Mouse (Mus musculus) lung, adult 2 months (tissue): Measurements from ENCODE around the gene Mansc1. TPM values are rescaled to one million over a fixed set of nuclear protein-coding genes. Genes with fewer than 3 reads are reported as not detected.

Source experiments
- DNase-seq: peaks from one replicate; pipeline ENCODE4 v3.0.0; 2022
- H3K4me1 ChIP-seq: fragments of 200-500 bp; 2 replicates; pipeline ENCODE4 v1.6.1; 2011; ENCODE audit warnings: low read length; ENCODE audit not compliant: control insufficient read depth, insufficient read depth
- H3K4me3 ChIP-seq: fragments of 200-500 bp; replicated peaks from 2 replicates; pipeline ENCODE3; 2011; ENCODE audit warnings: low read depth, mild to moderate bottlenecking, control low read depth, low read length; ENCODE audit errors: extremely low read depth
- CTCF ChIP-seq: fragments of 200-500 bp; IDR thresholded peaks from 2 replicates; pipeline ENCODE4 v1.5.1; 2011; ENCODE audit warnings: mild to moderate bottlenecking, low read length, control low read depth; ENCODE audit not compliant: insufficient read depth
- POLR2A ChIP-seq: fragments of 200-500 bp; IDR thresholded peaks from 2 replicates; pipeline ENCODE4 v1.6.1; 2011; ENCODE audit warnings: low read depth, mild to moderate bottlenecking, control low read depth, low read length, borderline replicate concordance; ENCODE audit errors: extremely low read depth
- WGBS: fragments of 180-500 bp; shearing (Covaris S2); methylation state at CpG from one replicate; pipeline ENCODE4 v1.1.7; 2018; 5-methylcytosine and 5-hydroxymethylcytosine counted together
- polyA plus RNA-seq: library from polyadenylated mRNA; depleted of rRNA; stranded (reverse); fragments of >200 nt; gene quantifications from 2 replicates; pipeline ENCODE4 v1.2.3, GENCODE M21; 2012

The Mansc1 gene
- polyA plus RNA-seq, 1 experiment, result 11.8 TPM

DNA sequence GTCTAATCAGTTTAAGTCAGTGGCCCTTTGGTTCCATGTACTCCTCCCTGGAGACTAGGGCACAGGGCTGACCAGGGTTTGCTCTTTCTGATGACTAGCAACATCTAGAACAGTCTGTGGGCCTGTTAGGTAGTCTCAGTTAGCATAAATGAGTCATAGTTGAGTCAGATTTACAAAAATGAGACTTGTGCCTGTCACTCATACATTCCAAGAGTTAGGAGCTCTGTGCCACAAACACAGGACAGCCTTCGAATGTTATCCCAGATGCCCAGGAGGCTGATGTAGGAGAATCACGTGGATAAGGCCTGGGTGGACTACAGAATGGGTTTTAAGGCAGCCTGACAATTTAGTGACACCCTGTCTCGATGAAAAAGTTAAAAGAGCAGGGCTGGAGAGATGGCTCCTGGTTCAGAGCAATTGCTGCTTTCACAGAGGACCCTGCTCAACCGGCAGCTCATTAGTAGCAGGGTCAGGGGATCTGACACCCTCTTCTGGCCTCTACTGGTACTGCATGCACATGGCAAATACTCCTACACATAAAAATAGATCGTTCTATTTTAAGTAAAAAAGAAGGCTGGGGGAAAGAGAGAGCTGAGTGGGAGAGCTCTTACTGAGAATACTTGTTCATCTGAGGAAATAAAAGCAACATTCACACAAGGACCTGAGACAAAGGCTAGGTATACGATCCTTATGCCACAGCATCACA, 11.3 kb downstream of the Mansc1 start:
- DNase-seq, result no peak
- Histone ChIP-seq H3K4me3 (no peak overlapping the region), H3K4me1 (peaks cover 4% of the 10 kb centered on the region)
- WGBS, result 65% methylated on average over 6 of the region's 6 CpGs
- TF ChIP-seq CTCF, result peak; percentile 41
- TF ChIP-seq POLR2A, result no peak

DNA sequence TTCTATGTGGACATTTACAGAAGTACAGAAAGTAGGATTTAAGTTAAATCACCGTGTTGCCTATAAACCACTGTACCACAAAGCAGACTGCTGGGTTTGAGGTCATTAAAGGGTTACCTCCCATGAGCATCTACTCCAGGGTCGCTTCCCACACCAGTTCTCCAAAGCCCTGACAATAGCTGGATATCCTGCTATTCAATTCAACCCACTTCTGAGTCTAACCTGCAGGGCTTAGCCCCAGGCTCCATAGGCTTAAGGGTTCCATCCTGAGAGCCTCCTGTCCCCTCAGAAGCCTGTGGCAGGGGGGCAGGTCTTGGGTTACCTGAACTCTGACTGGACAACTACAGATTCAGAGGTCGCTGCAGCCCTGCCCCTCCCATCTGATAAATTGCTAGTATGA, 12.2 kb downstream of the Mansc1 start:
- 52% methylated on average over 3 of the region's 3 CpGs for WGBS
- DNase-seq, result no peak
- no peak overlapping the region for H3K4me3 ChIP-seq
- H3K4me1 ChIP-seq, result peaks cover 4% of the 10 kb centered on the region
- TF ChIP-seq POLR2A (no peak), CTCF (no peak)

GRCm38 (mm10) chr6:134617589-134617988, 14.7 kb downstream of the Mansc1 start:
- no peak for TF ChIP-seq POLR2A
- no peak for TF ChIP-seq CTCF
- Histone ChIP-seq H3K4me3 (no peak overlapping the region), H3K4me1 (peaks cover 6% of the 10 kb centered on the region)
- 60% methylated on average over 3 of the region's 3 CpGs for WGBS
- DNase-seq, result no peak

DNA sequence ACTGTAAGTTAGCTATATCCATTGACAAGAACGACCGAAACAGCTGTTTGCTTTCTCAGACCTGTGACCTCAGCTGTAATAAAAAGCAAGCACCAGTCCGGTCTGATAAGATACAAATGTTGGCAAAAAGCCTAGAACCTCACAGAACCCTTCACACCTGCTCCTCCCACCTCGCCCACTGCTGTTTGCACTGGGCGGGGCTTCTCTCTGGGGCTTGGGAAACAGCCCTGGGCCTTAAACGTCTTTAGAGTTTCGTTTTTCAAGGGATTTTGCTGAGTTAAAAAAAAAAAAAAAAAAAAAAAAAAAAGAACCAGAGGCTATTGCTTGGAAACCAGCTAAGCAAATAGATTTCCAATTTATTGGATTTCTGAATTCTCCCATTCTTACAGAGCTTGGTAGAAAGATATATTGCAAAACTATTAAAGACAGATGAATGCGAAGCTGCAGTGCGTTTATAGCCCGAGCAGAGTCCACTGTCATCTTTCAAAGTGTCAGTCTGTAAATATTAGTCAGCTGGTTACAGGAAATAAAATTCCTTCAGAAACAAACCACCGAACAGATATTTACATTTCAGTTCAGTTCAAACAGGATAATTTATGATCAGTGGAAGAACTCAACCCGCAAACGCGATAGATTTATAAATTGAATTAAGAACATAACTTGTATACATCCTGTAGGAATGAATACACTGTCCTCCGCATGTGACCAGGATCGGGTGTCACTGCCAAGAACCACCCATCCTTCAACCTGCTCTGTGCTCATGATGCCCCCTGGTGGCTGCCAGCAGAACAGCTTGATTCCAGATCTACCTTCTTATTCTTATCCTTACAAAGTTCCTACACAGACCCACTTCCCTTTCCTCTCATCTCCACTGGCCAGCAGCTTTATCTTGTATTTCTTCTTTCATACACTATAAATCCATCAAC, 17.3 kb downstream of the Mansc1 start:
- Histone ChIP-seq H3K4me1 (peaks cover 2% of the 10 kb centered on the region; the same call in 1 of the 2 replicates), H3K4me3 (peak overlapping the region; percentile 4)
- TF ChIP-seq CTCF, result peak; percentile 99
- no peak for TF ChIP-seq POLR2A
- WGBS, result 5% methylated on average over 16 of the region's 16 CpGs
- peak; percentile 88 for DNase-seq

GRCm38 (mm10) chr6:134614322-134614721, 18.0 kb downstream of the Mansc1 start:
- Histone ChIP-seq H3K4me1 (peaks cover 2% of the 10 kb centered on the region; the same call in 1 of the 2 replicates), H3K4me3 (no peak overlapping the region)
- TF ChIP-seq CTCF (no peak), POLR2A (no peak)
- DNase-seq, result no peak
- 41% methylated on average over 4 of the region's 4 CpGs for WGBS

DNA sequence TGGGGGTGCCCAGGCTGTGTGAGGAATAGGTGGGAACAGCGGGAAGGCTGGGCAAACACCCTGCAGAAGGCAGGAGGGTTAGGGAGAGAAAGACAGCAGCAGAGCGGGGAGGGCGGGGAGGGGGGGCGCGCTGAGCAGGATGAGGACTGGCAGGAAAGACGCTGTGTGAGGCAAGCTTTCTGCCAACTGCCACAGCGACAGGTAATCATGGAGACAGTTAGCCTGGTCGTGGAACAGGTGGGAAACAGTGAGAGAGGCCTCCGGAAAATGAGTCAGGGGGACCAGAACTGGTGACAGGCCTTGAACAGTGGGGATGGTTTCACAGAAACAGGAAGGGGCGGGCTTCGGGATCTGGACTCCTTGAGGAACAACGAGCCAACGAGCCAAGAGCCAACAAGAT, 20.4 kb downstream of the Mansc1 start:
- no peak overlapping the region for H3K4me3 ChIP-seq
- peaks cover 2% of the 10 kb centered on the region; the same call in 1 of the 2 replicates for H3K4me1 ChIP-seq
- TF ChIP-seq POLR2A (no peak), CTCF (no peak)
- DNase-seq, result no peak
- WGBS, result 64% methylated on average over 13 of the region's 13 CpGs

GRCm38 (mm10) chr6:134610380-134610779, 21.9 kb downstream of the Mansc1 start:
- Histone ChIP-seq H3K4me1 (peaks cover 7% of the 10 kb centered on the region), H3K4me3 (no peak overlapping the region)
- DNase-seq, result no peak
- TF ChIP-seq POLR2A (no peak), CTCF (no peak)
- 89% methylated on average over 9 of the region's 9 CpGs for WGBS

- Histone ChIP-seq H3K4me3 (no peak overlapping the region), H3K4me1 (peaks cover 5% of the 10 kb centered on the region)
- DNase-seq, result peak; percentile 31
- TF ChIP-seq CTCF (peak; percentile 34), POLR2A (no peak)
- WGBS, result 49% methylated on average over 9 of the region's 9 CpGs
Measured at GRCm38 (mm10) chr6:134606949-134607746, 25.1 kb downstream of the Mansc1 start.

DNA sequence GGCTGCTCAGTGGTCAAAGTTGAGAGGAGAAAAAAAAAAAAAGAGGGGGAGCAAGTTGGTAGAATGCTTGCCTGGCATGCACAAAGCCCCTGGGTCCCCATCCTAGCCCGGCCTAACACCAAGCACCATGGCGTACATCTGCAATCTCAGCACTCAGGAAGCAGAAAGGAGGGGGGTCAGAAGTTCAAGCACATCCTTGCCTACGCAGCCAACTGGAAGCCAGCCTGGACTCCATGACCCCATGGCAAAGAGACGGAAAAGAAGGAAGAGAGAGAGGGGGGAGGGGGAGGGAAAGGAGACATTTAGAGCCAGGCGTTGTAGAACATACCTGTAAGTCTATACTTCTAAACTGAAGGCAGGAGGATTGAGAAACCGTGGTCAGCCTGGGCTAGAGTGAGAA, 25.7 kb downstream of the Mansc1 start:
- H3K4me3 ChIP-seq, result no peak overlapping the region
- peaks cover 5% of the 10 kb centered on the region for H3K4me1 ChIP-seq
- DNase-seq, result peak; percentile 33
- WGBS, result 31% methylated on average over 6 of the region's 6 CpGs
- TF ChIP-seq CTCF (no peak), POLR2A (no peak)
